Mouse (Mus musculus) neural tube, embryonic 15.5 days (tissue): ENCODE results near the gene Slc8a2. TPM values are rescaled to one million over a fixed set of nuclear protein-coding genes. Genes with fewer than 3 reads are reported as not detected.

Experiments used
- ATAC-seq: fragments of 200-750 bp; cut with Nextera tagmentation; 2 replicates; pipeline ENCODE4 v1.8.0; 2017; ENCODE audit warnings: mild to moderate bottlenecking, moderate TSS enrichment, moderate library complexity; ENCODE audit not compliant: low FRiP score
- H3K27ac ChIP-seq: fragments of 300-500 bp; sonication (generic); replicated peaks from 2 replicates; pipeline ENCODE4 v1.5.1; 2015; ENCODE audit warnings: mild to moderate bottlenecking, inconsistent platforms
- H3K27me3 ChIP-seq: fragments of 300-500 bp; sonication (generic); replicated peaks from 2 replicates; pipeline ENCODE4 v1.6.1; 2015; ENCODE audit warnings: inconsistent platforms
- H3K36me3 ChIP-seq: fragments of 300-500 bp; sonication (generic); 2 replicates; pipeline ENCODE4 v1.6.1; 2015; ENCODE audit warnings: inconsistent platforms
- H3K4me1 ChIP-seq: fragments of 300-500 bp; sonication (generic); 2 replicates; pipeline ENCODE4 v1.6.1; 2015; ENCODE audit warnings: inconsistent platforms
- H3K4me2 ChIP-seq: fragments of 300-500 bp; sonication (generic); 2 replicates; pipeline ENCODE4 v1.6.1; 2015; ENCODE audit warnings: inconsistent platforms, mild to moderate bottlenecking, moderate library complexity
- H3K4me3 ChIP-seq: fragments of 300-500 bp; sonication (generic); replicated peaks from 2 replicates; pipeline ENCODE4 v1.5.1; 2015; ENCODE audit warnings: mild to moderate bottlenecking, inconsistent platforms
- H3K9ac ChIP-seq: fragments of 300-500 bp; sonication (generic); replicated peaks from 2 replicates; pipeline ENCODE4 v1.6.1; 2015; ENCODE audit warnings: mild to moderate bottlenecking, inconsistent platforms
- H3K9me3 ChIP-seq: fragments of 300-500 bp; sonication (generic); replicated peaks from 2 replicates; pipeline ENCODE4 v1.6.1; 2016; ENCODE audit warnings: inconsistent platforms
- WGBS: fragments of 180-500 bp; shearing (Covaris S2); methylation state at CpG from one replicate; pipeline ENCODE4 v1.1.7; 2015; ENCODE audit warnings: mixed read lengths; 5-methylcytosine and 5-hydroxymethylcytosine counted together
- polyA plus RNA-seq: library from polyadenylated mRNA; unstranded; fragments of >200 nt; fragmentation: Nextera tagmentation; extraction: Ambion mirVana; gene quantifications from 2 replicates; pipeline ENCODE4 v1.2.1, GENCODE M21; 2015

Gene Slc8a2
- polyA plus RNA-seq, 1 experiment from 2014 or later, result 1.4 TPM

DNA sequence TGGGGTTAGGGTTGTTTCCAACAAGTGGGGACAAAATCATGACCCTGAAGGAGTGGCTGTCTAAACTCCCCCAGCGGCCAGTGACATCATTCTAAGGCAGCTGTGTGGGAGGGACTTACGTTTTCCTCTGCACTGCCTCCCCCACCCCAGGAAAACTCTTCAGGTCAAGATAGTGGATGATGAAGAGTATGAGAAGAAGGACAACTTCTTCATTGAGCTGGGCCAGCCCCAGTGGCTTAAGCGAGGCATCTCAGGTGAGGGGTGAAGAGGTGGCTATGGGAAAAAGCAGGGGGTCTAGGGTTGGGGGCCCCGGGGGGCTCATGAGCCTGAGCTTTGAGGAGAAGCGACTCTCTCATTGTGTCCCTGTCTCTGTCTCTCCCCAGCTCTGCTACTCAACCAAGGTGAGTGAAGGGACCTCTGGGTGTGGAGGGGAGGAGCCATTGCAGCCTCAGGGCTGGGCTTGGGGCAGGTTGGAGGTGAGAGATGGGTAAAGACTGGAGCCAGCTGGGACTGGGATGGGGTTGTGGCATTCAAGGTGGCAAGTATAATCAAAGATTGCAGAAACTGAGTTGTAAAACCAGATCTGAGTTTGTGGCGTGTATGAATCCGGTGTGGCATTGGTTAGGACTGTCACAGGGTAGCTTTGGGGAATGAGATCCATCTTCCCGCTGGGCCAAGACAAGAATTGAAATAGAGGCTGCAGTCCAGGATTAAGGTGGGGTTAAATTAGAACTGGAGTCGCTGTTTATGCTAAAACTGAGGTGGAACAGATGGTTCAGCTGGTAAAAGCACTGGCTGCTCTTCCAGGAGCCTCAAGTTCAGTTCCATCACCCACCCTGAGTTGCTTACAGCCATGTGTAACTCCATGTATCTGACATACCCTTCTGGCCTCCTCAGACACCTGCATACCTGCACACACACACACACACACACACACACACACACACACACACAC is 20.8 kb downstream of the Slc8a2 start:
- Histone ChIP-seq H3K36me3 (peaks cover 9% of the 10 kb centered on the region; the same call in 1 of the 2 replicates), H3K27ac (no peak overlapping the region), H3K4me2 (no peak overlapping the region), H3K4me3 (no peak overlapping the region), H3K4me1 (peaks cover 14% of the 10 kb centered on the region), H3K9ac (no peak overlapping the region), H3K9me3 (no peaks in the 10 kb centered on the region), H3K27me3 (no peaks in the 10 kb centered on the region)
- no peak for ATAC-seq
- 85% methylated on average over 9 of the region's 9 CpGs for WGBS

DNA sequence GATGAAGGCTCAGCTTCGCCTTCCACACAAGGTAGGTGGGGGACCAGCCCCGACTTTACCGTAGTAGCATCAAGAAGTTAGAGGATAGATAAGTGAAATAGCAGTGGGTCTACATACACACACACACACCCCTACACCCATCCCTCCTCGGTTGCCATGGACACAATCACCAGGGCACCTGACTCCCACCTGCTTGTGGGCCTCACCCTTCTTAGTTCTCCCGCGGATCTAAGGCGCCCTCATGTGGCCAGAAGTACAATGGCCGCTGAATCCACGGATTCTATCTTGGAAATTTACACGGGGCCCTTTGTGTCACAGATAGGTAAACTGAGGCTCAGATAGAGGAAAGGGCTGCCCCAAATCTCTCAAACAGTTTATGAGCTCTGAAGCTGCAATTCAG is 23.9 kb downstream of the Slc8a2 start:
- WGBS, result 18% methylated on average over 10 of the region's 10 CpGs
- Histone ChIP-seq H3K36me3 (peaks cover 15% of the 10 kb centered on the region), H3K9me3 (no peaks in the 10 kb centered on the region), H3K4me3 (no peak overlapping the region), H3K4me1 (peaks cover 9% of the 10 kb centered on the region), H3K27me3 (peaks cover 13% of the 10 kb centered on the region), H3K27ac (peak overlapping the region; percentile 28; the same call in 1 of the 2 replicates), H3K4me2 (no peak overlapping the region), H3K9ac (no peak overlapping the region)
- peak; percentile 83 for ATAC-seq

DNA sequence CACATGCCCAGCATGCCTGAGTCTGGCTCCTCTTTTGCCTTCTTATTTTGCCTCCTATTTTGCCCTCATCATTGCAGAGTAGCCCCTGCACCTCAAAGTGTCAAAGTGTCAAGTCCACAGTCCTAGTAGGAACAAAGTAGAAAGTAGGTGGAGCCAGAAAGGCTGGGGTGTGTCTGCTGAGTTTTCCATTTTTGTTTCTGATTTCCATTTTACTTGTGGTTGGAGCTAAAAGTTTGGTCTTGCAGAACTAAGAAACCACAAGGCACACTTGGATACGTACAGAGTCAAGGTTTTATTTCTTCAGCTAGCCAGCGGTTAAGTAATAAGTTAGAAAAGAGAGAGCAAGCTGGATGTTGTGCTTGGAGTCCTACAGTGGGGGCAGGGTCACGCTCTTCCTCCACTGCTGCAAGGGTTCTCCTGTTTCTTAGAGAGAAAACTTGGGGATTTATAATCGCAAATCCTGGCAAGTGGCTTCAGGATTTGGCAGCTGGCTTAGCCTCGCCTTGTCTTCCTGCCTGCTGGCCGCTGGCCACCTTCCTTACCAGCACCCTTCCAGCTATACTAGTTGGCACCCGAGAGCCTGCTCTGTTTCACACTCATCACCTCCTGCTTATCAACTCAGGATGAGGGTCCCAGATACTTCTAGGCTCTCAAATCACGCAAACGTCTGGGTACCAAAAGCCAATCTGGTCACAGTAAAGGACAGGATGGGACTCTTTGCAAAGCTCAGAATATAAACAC is 25.7 kb downstream of the Slc8a2 start:
- no peak for ATAC-seq
- no peak overlapping the region for H3K9ac ChIP-seq
- WGBS, result 77% methylated on average over 9 of the region's 9 CpGs

DNA sequence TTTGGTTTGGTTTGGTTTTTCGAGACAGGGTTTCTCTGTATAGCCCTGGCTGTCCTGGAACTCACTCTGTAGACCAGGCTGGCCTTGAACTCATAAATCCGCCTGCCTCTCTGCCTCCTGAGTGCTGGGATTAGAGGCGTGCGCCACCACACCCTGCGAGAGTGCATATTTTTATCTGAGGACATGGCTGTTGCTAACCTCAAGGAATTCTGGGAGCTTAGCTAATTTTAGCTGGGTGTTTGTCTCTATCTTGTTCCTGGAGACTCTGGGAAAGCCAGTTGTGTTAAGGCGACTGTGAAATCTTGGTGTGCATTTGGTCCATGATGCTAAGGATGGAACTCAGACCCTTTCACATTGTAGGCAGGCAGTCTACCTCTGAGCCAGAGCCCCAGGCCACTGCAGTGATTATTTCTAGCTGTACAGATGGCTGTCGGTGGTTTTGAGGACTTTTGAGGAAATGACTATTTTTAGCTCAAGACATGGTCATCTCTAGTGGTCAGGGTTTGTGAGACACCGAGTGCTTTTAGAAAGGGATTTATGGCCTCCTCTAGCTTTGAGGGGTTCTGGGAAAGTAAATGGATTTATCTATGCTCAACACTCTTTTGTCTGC is 26.6 kb downstream of the Slc8a2 start:
- H3K27me3 ChIP-seq, result peaks cover 13% of the 10 kb centered on the region
- H3K4me1 ChIP-seq, result peaks cover 14% of the 10 kb centered on the region
- H3K9ac ChIP-seq, result no peak overlapping the region
- no peak overlapping the region for H3K4me3 ChIP-seq
- no peak overlapping the region for H3K27ac ChIP-seq
- ATAC-seq, result no peak
- WGBS, result 84% methylated on average over 8 of the region's 8 CpGs
- no peaks in the 10 kb centered on the region for H3K9me3 ChIP-seq
- peaks cover 15% of the 10 kb centered on the region for H3K36me3 ChIP-seq
- no peak overlapping the region for H3K4me2 ChIP-seq

More for the DNA sequence above, 25.7 kb downstream of the Slc8a2 start:
- H3K4me2 ChIP-seq, result no peak overlapping the region
- H3K9me3 ChIP-seq, result no peaks in the 10 kb centered on the region
- no peak overlapping the region for H3K4me3 ChIP-seq
- peaks cover 14% of the 10 kb centered on the region for H3K4me1 ChIP-seq
- H3K27me3 ChIP-seq, result peaks cover 13% of the 10 kb centered on the region
- H3K36me3 ChIP-seq, result peaks cover 15% of the 10 kb centered on the region
- H3K27ac ChIP-seq, result no peak overlapping the region

DNA sequence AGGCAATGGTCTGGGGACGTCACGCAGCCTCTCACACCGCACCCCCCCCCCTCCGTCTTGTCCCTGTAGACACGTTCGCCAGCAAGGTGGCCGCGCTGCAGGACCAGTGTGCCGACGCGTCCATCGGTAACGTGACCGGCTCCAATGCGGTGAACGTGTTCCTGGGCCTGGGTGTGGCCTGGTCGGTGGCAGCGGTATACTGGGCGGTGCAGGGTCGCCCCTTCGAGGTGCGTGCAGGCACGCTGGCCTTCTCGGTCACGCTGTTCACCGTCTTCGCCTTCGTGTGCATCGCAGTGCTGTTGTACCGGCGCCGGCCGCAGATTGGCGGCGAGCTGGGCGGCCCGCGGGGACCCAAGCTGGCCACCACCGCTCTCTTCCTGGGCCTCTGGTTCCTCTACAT is 29.1 kb downstream of the Slc8a2 start:
- H3K4me2 ChIP-seq, result peak overlapping the region; percentile 45
- no peaks in the 10 kb centered on the region for H3K9me3 ChIP-seq
- H3K27me3 ChIP-seq, result peaks cover 13% of the 10 kb centered on the region
- 0 out of 2 replicates have a peak overlapping the region, but pooled peaks have one; percentile 4 for H3K9ac ChIP-seq
- 0 out of 2 replicates have a peak overlapping the region, but pooled peaks have one; percentile 6 for H3K4me3 ChIP-seq
- WGBS, result 11% methylated on average over 39 of the region's 39 CpGs
- ATAC-seq, result no peak
- H3K36me3 ChIP-seq, result peaks cover 15% of the 10 kb centered on the region
- H3K4me1 ChIP-seq, result peaks cover 9% of the 10 kb centered on the region
- H3K27ac ChIP-seq, result no peak overlapping the region

DNA sequence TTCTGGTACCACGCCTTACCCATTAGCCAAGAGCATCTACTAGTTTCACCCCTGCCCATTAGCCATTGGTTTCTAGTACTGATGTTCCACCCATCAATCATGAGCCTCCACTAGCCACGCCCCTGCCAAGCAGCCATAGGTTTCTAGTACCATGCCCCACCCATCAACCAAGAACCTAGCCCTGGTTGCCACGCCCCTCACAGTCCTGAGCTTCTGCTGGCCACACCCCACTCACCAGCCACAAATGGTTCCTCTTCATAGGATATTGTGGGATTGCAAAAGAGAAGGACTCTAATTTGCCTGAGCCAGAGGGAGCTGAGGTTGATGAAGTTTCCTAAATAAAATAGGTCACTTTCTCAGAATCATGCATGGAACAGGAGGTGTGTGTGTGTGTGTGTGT is 31.1 kb downstream of the Slc8a2 start:
- H3K4me3 ChIP-seq, result no peak overlapping the region
- WGBS, result 68% methylated on average over 3 of the region's 3 CpGs
- H3K27me3 ChIP-seq, result peaks cover 13% of the 10 kb centered on the region
- no peak for ATAC-seq
- H3K4me1 ChIP-seq, result peaks cover 8% of the 10 kb centered on the region
- H3K27ac ChIP-seq, result no peak overlapping the region
- no peaks in the 10 kb centered on the region for H3K9me3 ChIP-seq
- no peak overlapping the region for H3K9ac ChIP-seq
- H3K36me3 ChIP-seq, result peaks cover 6% of the 10 kb centered on the region
- H3K4me2 ChIP-seq, result no peak overlapping the region

DNA sequence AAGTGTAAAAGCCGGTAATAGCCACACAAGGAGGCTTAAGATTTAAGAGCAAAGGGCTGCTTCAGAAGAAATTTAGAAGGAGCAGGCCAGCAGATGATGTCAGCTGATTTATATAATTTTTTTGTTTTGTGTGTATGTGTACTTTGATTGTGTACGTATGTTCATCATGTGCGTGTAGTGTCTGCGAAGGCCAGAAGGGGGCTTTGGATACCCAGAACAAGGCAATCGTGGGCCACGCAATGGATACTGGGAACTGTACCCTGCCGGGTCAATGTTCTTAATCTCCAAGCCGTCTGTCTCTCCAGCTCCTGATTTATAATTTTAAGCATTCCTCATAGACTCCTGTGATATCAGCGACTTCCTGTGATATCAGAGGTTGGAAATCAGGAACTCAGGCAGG is 31.7 kb downstream of the Slc8a2 start:
- peaks cover 13% of the 10 kb centered on the region for H3K27me3 ChIP-seq
- no peak overlapping the region for H3K4me3 ChIP-seq
- H3K36me3 ChIP-seq, result peaks cover 6% of the 10 kb centered on the region
- WGBS, result 90% methylated on average over 9 of the region's 9 CpGs
- no peak for ATAC-seq
- H3K9me3 ChIP-seq, result no peaks in the 10 kb centered on the region
- H3K9ac ChIP-seq, result no peak overlapping the region
- H3K4me1 ChIP-seq, result peaks cover 8% of the 10 kb centered on the region
- H3K27ac ChIP-seq, result no peak overlapping the region
- H3K4me2 ChIP-seq, result no peak overlapping the region

DNA sequence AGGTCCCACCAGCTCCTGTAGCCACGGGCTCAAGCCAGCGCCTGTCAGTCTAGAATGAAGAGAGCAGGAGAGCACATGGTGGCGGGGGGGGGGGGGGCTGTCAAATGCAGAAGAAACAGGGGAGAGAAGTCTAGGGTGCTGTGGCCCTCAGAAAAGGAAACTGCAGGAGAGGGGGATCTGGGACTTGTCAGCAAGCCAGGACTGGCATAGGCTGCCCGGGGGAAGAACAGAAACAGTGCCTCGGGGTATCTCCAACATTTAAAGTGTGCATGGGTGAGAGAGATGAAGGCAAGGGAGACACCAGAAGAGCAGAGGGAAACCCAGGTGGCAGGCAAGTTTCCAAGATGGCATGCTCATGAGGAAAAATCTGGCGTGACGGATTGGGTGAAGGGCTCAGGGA is 32.4 kb downstream of the Slc8a2 start:
- Histone ChIP-seq H3K4me2 (no peak overlapping the region), H3K27me3 (peaks cover 12% of the 10 kb centered on the region), H3K9me3 (no peaks in the 10 kb centered on the region), H3K4me1 (peaks cover 8% of the 10 kb centered on the region), H3K36me3 (peaks cover 5% of the 10 kb centered on the region), H3K4me3 (no peak overlapping the region), H3K9ac (no peak overlapping the region), H3K27ac (no peak overlapping the region)
- ATAC-seq, result no peak
- 66% methylated on average over 7 of the region's 7 CpGs for WGBS

DNA sequence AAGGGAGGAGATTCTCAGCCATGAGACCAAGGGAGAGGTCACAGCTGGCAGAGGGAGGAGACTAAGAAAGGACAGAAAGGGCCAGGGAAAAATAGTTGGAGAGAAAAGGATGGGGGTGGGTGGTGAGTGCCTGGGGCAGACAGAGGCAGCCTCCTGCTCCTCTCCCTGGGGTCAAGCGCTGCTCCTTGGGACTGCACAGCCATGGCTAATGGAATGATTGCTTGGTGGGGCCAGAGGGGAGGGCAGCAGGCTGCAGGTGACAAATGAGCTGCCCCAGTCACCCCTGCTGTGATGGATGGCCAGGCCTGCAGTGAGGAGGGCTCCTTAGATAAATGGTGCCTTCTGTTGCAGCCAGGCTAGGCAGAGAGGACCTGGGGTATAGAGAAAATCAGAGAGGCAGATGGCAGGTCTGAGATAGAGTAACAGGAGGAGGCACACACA is 42.5 kb downstream of the Slc8a2 start:
- Histone ChIP-seq H3K36me3 (peaks cover under 1% of the 10 kb centered on the region; the same call in 1 of the 2 replicates), H3K27me3 (no peaks in the 10 kb centered on the region), H3K9me3 (no peaks in the 10 kb centered on the region), H3K4me1 (peaks cover 49% of the 10 kb centered on the region), H3K4me2 (no peak overlapping the region), H3K4me3 (no peak overlapping the region), H3K9ac (no peak overlapping the region), H3K27ac (peak overlapping the region; percentile 86)
- 0% methylated on average over 1 of the region's 1 CpGs for WGBS
- ATAC-seq, result no peak

DNA sequence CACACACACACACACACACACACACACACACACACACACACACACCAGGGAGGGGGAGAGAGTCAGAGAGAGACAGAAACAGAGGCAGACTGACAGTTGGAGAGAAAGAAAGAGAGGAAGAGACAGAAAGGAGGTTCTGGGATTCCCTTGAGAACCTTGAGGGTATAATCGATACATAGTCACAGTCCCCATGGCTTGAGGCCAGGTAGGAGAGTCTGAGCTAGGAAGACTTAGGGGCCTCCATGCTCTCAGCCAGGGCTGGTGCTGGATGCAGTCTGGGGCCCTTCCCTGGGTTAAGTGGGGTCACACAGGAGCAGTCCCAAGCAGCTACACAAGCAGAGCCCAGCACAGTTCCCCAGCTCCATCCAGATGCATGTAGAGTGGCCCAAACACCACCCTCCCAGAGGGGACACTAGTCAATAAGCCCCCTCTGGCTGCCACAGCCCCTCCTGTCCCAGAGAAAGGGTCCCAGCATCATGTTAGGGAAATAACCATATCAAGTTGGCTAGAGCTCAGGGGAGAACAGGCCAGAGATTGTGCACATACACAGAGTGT is 43.0 kb downstream of the Slc8a2 start:
- ATAC-seq, result no peak
- no peaks in the 10 kb centered on the region for H3K27me3 ChIP-seq

DNA sequence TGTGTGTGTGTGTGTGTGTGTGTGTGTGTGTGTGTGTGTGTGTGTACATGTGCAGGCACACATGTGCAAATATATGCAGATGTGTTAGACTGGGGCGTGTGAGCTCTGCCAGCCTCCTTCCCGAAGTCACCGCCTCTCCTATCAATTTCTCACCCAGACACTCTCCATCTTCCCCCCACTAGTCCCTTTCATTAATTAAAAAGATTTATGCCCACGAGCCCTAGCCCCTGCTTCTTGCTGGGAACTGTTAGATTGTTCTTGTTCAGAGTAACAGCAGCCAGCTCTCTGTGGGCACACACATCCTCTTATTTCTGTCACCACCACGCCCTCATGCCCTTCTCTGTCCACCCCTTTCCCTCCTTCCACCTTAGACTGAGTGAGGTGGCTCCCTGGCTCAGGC is 43.5 kb downstream of the Slc8a2 start:
- WGBS, result 8% methylated on average over 5 of the region's 5 CpGs
- H3K4me1 ChIP-seq, result peaks cover 51% of the 10 kb centered on the region
- H3K9me3 ChIP-seq, result no peaks in the 10 kb centered on the region
- H3K27ac ChIP-seq, result peak overlapping the region; percentile 86
- H3K27me3 ChIP-seq, result no peaks in the 10 kb centered on the region
- H3K9ac ChIP-seq, result no peak overlapping the region; the same call in 1 of the 2 replicates
- H3K4me2 ChIP-seq, result peak overlapping the region; percentile 66; the same call in 1 of the 2 replicates
- H3K4me3 ChIP-seq, result no peak overlapping the region
- ATAC-seq, result no peak
- H3K36me3 ChIP-seq, result peaks cover 9% of the 10 kb centered on the region; the same call in 1 of the 2 replicates

More for the DNA sequence above, 43.0 kb downstream of the Slc8a2 start:
- 0% methylated on average over 1 of the region's 1 CpGs for WGBS
- Histone ChIP-seq H3K9ac (0 out of 2 replicates have a peak overlapping the region, but pooled peaks have one; percentile 30), H3K4me3 (no peak overlapping the region), H3K9me3 (no peaks in the 10 kb centered on the region), H3K4me1 (peaks cover 51% of the 10 kb centered on the region), H3K36me3 (peaks cover 5% of the 10 kb centered on the region; the same call in 1 of the 2 replicates), H3K27ac (peak overlapping the region; percentile 86), H3K4me2 (0 out of 2 replicates have a peak overlapping the region, but pooled peaks have one; percentile 6)
